Mouse (Mus musculus) limb, embryonic 10.5 days (tissue): ENCODE results near the gene Cdh10. TPM values are rescaled to one million over a fixed set of nuclear protein-coding genes. Genes with fewer than 3 reads are reported as not detected.

Experiments used
- DNase-seq: peaks from one replicate; pipeline ENCODE4 v3.0.0-alpha.2; 2017; ENCODE audit warnings: low spot score
- H3K27ac ChIP-seq: fragments of 300-500 bp; sonication (generic); 2 replicates; pipeline ENCODE4 v1.5.1; 2016; ENCODE audit warnings: mild to moderate bottlenecking
- H3K27me3 ChIP-seq: fragments of 300-500 bp; sonication (generic); 2 replicates; pipeline ENCODE4 v1.6.1; 2016; ENCODE audit warnings: low read depth, mild to moderate bottlenecking; ENCODE audit not compliant: poor library complexity, severe bottlenecking
- H3K36me3 ChIP-seq: fragments of 300-500 bp; sonication (generic); 2 replicates; pipeline ENCODE4 v1.6.1; 2016; ENCODE audit warnings: mild to moderate bottlenecking, moderate library complexity
- H3K4me1 ChIP-seq: fragments of 300-500 bp; sonication (generic); 2 replicates; pipeline ENCODE4 v1.6.1; 2016
- H3K4me3 ChIP-seq: fragments of 300-500 bp; sonication (generic); 2 replicates; pipeline ENCODE4 v1.5.1; 2016; ENCODE audit warnings: mild to moderate bottlenecking, moderate library complexity
- H3K9me3 ChIP-seq: fragments of 300-500 bp; sonication (generic); replicated peaks from 2 replicates; pipeline ENCODE4 v1.6.1; 2016; ENCODE audit warnings: mild to moderate bottlenecking
- WGBS: fragments of 180-500 bp; shearing (Covaris S2); methylation state at CpG from one replicate; pipeline ENCODE4 v1.1.7; 2016; 5-methylcytosine and 5-hydroxymethylcytosine counted together
- polyA plus RNA-seq: library from polyadenylated mRNA; unstranded; fragments of >200 nt; fragmentation: Nextera tagmentation; extraction: Ambion mirVana; gene quantifications from 2 replicates; pipeline ENCODE4 v1.2.1, GENCODE M21; 2016

Gene Cdh10
- polyA plus RNA-seq, 1 experiment from 2014 or later = 1.7 TPM

DNA sequence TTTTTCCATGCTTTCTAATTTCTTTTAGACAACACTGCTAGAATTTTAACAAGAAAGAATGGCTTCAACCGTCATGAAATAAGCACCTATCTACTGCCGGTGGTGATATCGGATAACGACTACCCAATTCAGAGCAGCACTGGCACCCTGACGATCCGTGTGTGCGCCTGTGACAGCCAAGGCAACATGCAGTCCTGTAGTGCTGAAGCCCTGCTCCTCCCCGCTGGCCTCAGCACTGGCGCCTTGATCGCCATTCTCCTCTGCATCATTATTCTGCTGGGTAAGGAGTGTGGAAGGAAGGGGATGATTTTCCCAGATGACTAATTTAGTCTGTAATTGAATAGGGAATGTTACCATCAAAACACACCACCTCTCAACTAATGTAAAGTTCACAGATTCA is 192.1 kb downstream of the Cdh10 start:
- WGBS = 85% methylated on average over 10 of the region's 10 CpGs
- Histone ChIP-seq H3K36me3 (no peaks in the 10 kb centered on the region), H3K4me1 (no peaks in the 10 kb centered on the region), H3K27me3 (no peaks in the 10 kb centered on the region), H3K9me3 (no peaks in the 10 kb centered on the region), H3K27ac (no peak overlapping the region), H3K4me3 (no peak overlapping the region)
- no peak for DNase-seq

DNA sequence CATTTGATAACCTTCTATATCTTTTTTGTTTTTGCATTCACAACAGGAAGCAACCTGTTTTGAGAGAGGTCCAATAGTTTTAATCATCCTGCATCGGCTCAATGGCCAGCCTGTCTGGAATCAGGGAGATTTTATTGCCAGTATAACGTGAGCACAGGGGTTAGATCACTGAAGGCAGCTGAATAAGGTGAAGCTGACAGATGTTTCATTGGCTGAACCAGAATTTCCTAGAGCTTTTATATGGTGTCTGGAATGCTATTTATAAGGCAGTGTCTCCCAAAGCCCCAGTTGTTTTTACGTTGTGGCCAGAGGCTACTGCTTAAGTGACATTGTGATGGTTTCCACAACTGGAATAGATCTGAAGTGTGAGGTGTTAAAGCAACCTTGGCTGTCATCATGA is 214.2 kb downstream of the Cdh10 start:
- no peaks in the 10 kb centered on the region for H3K9me3 ChIP-seq
- 52% methylated on average over 3 of the region's 3 CpGs for WGBS
- no peak overlapping the region for H3K4me3 ChIP-seq
- no peaks in the 10 kb centered on the region for H3K27me3 ChIP-seq
- H3K27ac ChIP-seq = no peak overlapping the region
- H3K36me3 ChIP-seq = no peaks in the 10 kb centered on the region
- no peaks in the 10 kb centered on the region; the same call in 1 of the 2 replicates for H3K4me1 ChIP-seq
- no peak for DNase-seq

DNA sequence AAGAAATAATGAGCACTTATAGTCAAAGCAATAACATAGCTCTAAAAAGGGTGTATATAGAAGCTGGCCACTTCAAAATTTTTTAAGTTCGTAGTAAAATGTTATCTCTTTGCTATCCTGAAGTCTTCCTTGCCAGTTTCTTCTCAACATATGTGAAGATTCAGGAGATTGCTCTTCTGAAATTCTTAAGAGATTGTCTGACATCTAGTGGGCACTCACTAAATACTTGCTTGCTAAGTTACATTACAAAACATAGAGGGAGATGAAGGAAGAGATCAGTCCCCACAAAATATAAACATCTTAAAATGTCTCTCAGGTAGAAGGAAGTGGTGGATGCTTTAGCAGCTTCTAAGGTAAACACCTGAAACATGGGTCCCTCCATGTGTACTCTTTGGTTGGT is 221.3 kb downstream of the Cdh10 start:
- H3K4me1 ChIP-seq = no peaks in the 10 kb centered on the region
- H3K4me3 ChIP-seq = no peak overlapping the region
- H3K9me3 ChIP-seq = no peaks in the 10 kb centered on the region
- H3K36me3 ChIP-seq = no peaks in the 10 kb centered on the region
- no peak overlapping the region for H3K27ac ChIP-seq
- no peaks in the 10 kb centered on the region for H3K27me3 ChIP-seq
- WGBS = 86% methylated on average over 1 of the region's 1 CpGs
- no peak for DNase-seq
